Mouse (Mus musculus) testis, adult 2 months (tissue): ENCODE results near the gene Trim62.

Experiments
- CTCF ChIP-seq: fragments of 200-500 bp; IDR thresholded peaks from 2 replicates; pipeline ENCODE4 v1.5.1; 2012; ENCODE audit warnings: low read depth, mild to moderate bottlenecking, inconsistent platforms, low read length, moderate library complexity; ENCODE audit not compliant: control insufficient read depth, insufficient read depth, insufficient replicate concordance
- POLR2A ChIP-seq: fragments of 200-500 bp; IDR thresholded peaks from 2 replicates; pipeline ENCODE4 v1.6.1; 2012; ENCODE audit warnings: low read depth, mild to moderate bottlenecking, inconsistent platforms, low read length, moderate library complexity; ENCODE audit not compliant: control insufficient read depth

DNA sequence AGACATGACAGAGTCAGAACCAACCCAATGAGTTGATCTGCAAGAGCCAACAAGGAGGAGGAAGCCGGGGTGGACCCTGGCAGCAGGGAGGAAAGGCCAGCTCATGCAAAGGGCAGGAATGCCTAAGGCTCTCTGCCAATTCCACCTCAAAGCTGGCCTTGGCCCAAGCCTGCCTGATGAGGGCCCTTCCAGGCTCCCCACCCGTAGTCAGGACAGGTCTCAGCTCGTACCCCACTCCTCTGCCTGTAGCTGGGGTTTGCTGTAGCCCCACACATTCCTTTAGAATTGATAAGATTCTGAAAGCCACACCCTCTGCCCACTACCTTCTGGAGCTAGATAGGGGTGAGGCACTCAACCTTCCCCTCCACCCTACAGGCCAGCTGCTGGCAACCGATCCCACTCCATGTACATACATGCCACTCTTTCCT, 27.8 kb upstream of the Trim62 start:
- TF ChIP-seq CTCF, result no peak
- TF ChIP-seq POLR2A, result no peak
